Mouse (Mus musculus) hindbrain, embryonic 13.5 days (tissue): ENCODE results near the gene Pof1b. TPM values are rescaled to one million over a fixed set of nuclear protein-coding genes. Genes with fewer than 3 reads are reported as not detected.

Source experiments
- ATAC-seq: fragments of 200-750 bp; cut with Nextera tagmentation; 2 replicates; pipeline ENCODE4 v1.8.0; 2017; ENCODE audit warnings: moderate TSS enrichment; ENCODE audit not compliant: low FRiP score
- H3K27ac ChIP-seq: fragments of 300-500 bp; sonication (generic); 2 replicates; pipeline ENCODE4 v1.5.1; 2015; ENCODE audit warnings: inconsistent platforms, mild to moderate bottlenecking, moderate library complexity
- H3K27me3 ChIP-seq: fragments of 300-500 bp; sonication (generic); 2 replicates; pipeline ENCODE4 v1.6.1; 2015; ENCODE audit warnings: mild to moderate bottlenecking, inconsistent platforms
- H3K36me3 ChIP-seq: fragments of 300-500 bp; sonication (generic); 2 replicates; pipeline ENCODE4 v1.6.1; 2015; ENCODE audit warnings: mild to moderate bottlenecking, inconsistent platforms
- H3K4me1 ChIP-seq: fragments of 300-500 bp; sonication (generic); replicated peaks from 2 replicates; pipeline ENCODE4 v1.6.1; 2015; ENCODE audit warnings: inconsistent platforms
- H3K4me2 ChIP-seq: fragments of 300-500 bp; sonication (generic); 2 replicates; pipeline ENCODE4 v1.6.1; 2015; ENCODE audit warnings: inconsistent platforms, mild to moderate bottlenecking, moderate library complexity
- H3K4me3 ChIP-seq: fragments of 300-500 bp; sonication (generic); 2 replicates; pipeline ENCODE4 v1.5.1; 2015; ENCODE audit warnings: mild to moderate bottlenecking, inconsistent platforms
- H3K9ac ChIP-seq: fragments of 300-500 bp; sonication (generic); 2 replicates; pipeline ENCODE4 v1.6.1; 2015; ENCODE audit warnings: mild to moderate bottlenecking, inconsistent platforms
- H3K9me3 ChIP-seq: fragments of 300-500 bp; sonication (generic); 2 replicates; pipeline ENCODE4 v1.6.1; 2016; ENCODE audit warnings: inconsistent platforms
- WGBS: fragments of 180-500 bp; shearing (Covaris S2); methylation state at CpG from one replicate; pipeline ENCODE4 v1.1.7; 2015; 5-methylcytosine and 5-hydroxymethylcytosine counted together
- polyA plus RNA-seq: library from polyadenylated mRNA; unstranded; fragments of >200 nt; fragmentation: Nextera tagmentation; extraction: Ambion mirVana; gene quantifications from 2 replicates; pipeline ENCODE4 v1.2.1, GENCODE M21; 2015

Pof1b gene
- 0.09 and 0.13 TPM in 2 replicates for polyA plus RNA-seq

- H3K27me3 ChIP-seq, result no peaks in the 10 kb centered on the region
Measured at GRCm38 (mm10) chrX:112698508-112698907, at the start of gene Pof1b. Gene Pof1b (minus strand): TSS chrX:112698651.

GRCm38 (mm10) chrX:112716587-112716986, 18.1 kb upstream of the Pof1b start:
- H3K27me3 ChIP-seq, result no peaks in the 10 kb centered on the region
- no peak overlapping the region for H3K27ac ChIP-seq
- no peak overlapping the region for H3K4me3 ChIP-seq
- H3K4me2 ChIP-seq, result no peak overlapping the region
- no peaks in the 10 kb centered on the region for H3K36me3 ChIP-seq
- H3K9me3 ChIP-seq, result no peaks in the 10 kb centered on the region
- H3K4me1 ChIP-seq, result no peaks in the 10 kb centered on the region
- no peak overlapping the region for H3K9ac ChIP-seq
- ATAC-seq, result no peak

More at GRCm38 (mm10) chrX:112698508-112698907, at the start of gene Pof1b:
- Histone ChIP-seq H3K9me3 (no peaks in the 10 kb centered on the region), H3K4me2 (no peak within 1 kb of the TSS), H3K36me3 (no peaks in the 10 kb centered on the region), H3K9ac (no peak within 1 kb of the TSS), H3K27ac (no peak within 1 kb of the TSS), H3K4me3 (no peak within 1 kb of the TSS), H3K4me1 (no peaks in the 10 kb centered on the region)
- ATAC-seq, result no peak
- WGBS, result 86% methylated on average over 5 of the region's 5 CpGs

- H3K9me3 ChIP-seq, result no peaks in the 10 kb centered on the region
Measured at GRCm38 (mm10) chrX:112694392-112694791, 4.1 kb downstream of the Pof1b start.

GRCm38 (mm10) chrX:112680605-112681004, 17.8 kb downstream of the Pof1b start:
- H3K9ac ChIP-seq, result no peak overlapping the region
- no peak overlapping the region for H3K4me3 ChIP-seq
- H3K27ac ChIP-seq, result no peak overlapping the region
- no peaks in the 10 kb centered on the region for H3K27me3 ChIP-seq
- no peak overlapping the region for H3K4me2 ChIP-seq
- ATAC-seq, result no peak
- 82% methylated on average over 5 of the region's 5 CpGs for WGBS
- no peaks in the 10 kb centered on the region for H3K4me1 ChIP-seq
- H3K36me3 ChIP-seq, result no peaks in the 10 kb centered on the region
- no peaks in the 10 kb centered on the region for H3K9me3 ChIP-seq

More at GRCm38 (mm10) chrX:112694392-112694791, 4.1 kb downstream of the Pof1b start:
- 46% methylated on average over 1 of the region's 1 CpGs for WGBS
- Histone ChIP-seq H3K9ac (no peak overlapping the region), H3K27ac (no peak overlapping the region), H3K4me3 (no peak overlapping the region), H3K4me1 (no peaks in the 10 kb centered on the region), H3K4me2 (no peak overlapping the region), H3K36me3 (no peaks in the 10 kb centered on the region), H3K27me3 (no peaks in the 10 kb centered on the region)
- no peak for ATAC-seq

- no peaks in the 10 kb centered on the region for H3K9me3 ChIP-seq
- H3K4me1 ChIP-seq, result no peaks in the 10 kb centered on the region
- WGBS, result 69% methylated on average over 1 of the region's 1 CpGs
- H3K36me3 ChIP-seq, result no peaks in the 10 kb centered on the region
- H3K9ac ChIP-seq, result no peak overlapping the region
- no peak overlapping the region for H3K27ac ChIP-seq
- H3K4me2 ChIP-seq, result no peak overlapping the region
- no peaks in the 10 kb centered on the region for H3K27me3 ChIP-seq
- H3K4me3 ChIP-seq, result no peak overlapping the region
- ATAC-seq, result no peak
Measured at GRCm38 (mm10) chrX:112675525-112675924, 22.9 kb downstream of the Pof1b start.

GRCm38 (mm10) chrX:112601306-112602120, 96.9 kb downstream of the Pof1b start:
- Histone ChIP-seq H3K4me2 (peak overlapping the region; percentile 47), H3K27ac (peak overlapping the region; percentile 94), H3K27me3 (no peaks in the 10 kb centered on the region), H3K9me3 (no peaks in the 10 kb centered on the region), H3K36me3 (no peaks in the 10 kb centered on the region), H3K4me1 (no peaks in the 10 kb centered on the region), H3K9ac (peak overlapping the region; percentile 88), H3K4me3 (peak overlapping the region; percentile 68)
- peak; percentile 78 for ATAC-seq
- 17% methylated on average over 63 of the region's 81 CpGs for WGBS

GRCm38 (mm10) chrX:112600511-112601305, 97.7 kb downstream of the Pof1b start, which contains the start of gene Zfp711:
Gene Zfp711 (plus strand): TSS chrX:112600526.
- H3K4me1 ChIP-seq, result no peaks in the 10 kb centered on the region
- H3K9me3 ChIP-seq, result no peaks in the 10 kb centered on the region
- H3K9ac ChIP-seq, result peak within 1 kb of the TSS; percentile 88
- 24% methylated on average over 44 of the region's 79 CpGs for WGBS
- peak within 1 kb of the TSS; percentile 47 for H3K4me2 ChIP-seq
- peak within 1 kb of the TSS; percentile 94 for H3K27ac ChIP-seq
- no peaks in the 10 kb centered on the region for H3K27me3 ChIP-seq
- H3K4me3 ChIP-seq, result peak within 1 kb of the TSS; percentile 68
- H3K36me3 ChIP-seq, result no peaks in the 10 kb centered on the region
- peak; percentile 98 for ATAC-seq

Other genes with a start within 250 kb of the Pof1b start
- not detected in 2 replicates for gene 2010106E10Rik, start 203.4 kb downstream of the Pof1b start, polyA plus RNA-seq
- 38.0 and 41.9 TPM in 2 replicates for gene Zfp711, start 98.1 kb downstream of the Pof1b start, polyA plus RNA-seq